Mouse (Mus musculus): ENCODE results near the gene Glrx.

GRCm38 (mm10) chr13:75793863-75794629 is 45.6 kb upstream of the Glrx start:
- TF ChIP-seq GATA1 (IDR thresholded peaks at IDR 0.05; ENCODE audit: borderline replicate concordance, low read length), result no peak
- TF ChIP-seq FLI1 (IDR thresholded peaks at IDR 0.05; ENCODE audit: low read length), result no peak

All from megakaryocyte, embryonic 14.5 days (primary cell).